Mouse (Mus musculus) liver, adult 2 months (tissue): ENCODE measurements around the gene Gm45717.
A peak's percentile ranks its signal among the peaks of the same experiment; 100 is the strongest.

Experiments used
- CTCF ChIP-seq: fragments of 200-500 bp; IDR thresholded peaks from 2 replicates; pipeline ENCODE4 v1.5.1; 2011; ENCODE audit warnings: low read depth, low read length, control low read depth
- POLR2A ChIP-seq: fragments of 200-500 bp; IDR thresholded peaks from 2 replicates; pipeline ENCODE4 v1.6.1; 2011; ENCODE audit warnings: low read length, control low read depth; ENCODE audit not compliant: insufficient read depth; ENCODE audit errors: extremely low read depth

DNA sequence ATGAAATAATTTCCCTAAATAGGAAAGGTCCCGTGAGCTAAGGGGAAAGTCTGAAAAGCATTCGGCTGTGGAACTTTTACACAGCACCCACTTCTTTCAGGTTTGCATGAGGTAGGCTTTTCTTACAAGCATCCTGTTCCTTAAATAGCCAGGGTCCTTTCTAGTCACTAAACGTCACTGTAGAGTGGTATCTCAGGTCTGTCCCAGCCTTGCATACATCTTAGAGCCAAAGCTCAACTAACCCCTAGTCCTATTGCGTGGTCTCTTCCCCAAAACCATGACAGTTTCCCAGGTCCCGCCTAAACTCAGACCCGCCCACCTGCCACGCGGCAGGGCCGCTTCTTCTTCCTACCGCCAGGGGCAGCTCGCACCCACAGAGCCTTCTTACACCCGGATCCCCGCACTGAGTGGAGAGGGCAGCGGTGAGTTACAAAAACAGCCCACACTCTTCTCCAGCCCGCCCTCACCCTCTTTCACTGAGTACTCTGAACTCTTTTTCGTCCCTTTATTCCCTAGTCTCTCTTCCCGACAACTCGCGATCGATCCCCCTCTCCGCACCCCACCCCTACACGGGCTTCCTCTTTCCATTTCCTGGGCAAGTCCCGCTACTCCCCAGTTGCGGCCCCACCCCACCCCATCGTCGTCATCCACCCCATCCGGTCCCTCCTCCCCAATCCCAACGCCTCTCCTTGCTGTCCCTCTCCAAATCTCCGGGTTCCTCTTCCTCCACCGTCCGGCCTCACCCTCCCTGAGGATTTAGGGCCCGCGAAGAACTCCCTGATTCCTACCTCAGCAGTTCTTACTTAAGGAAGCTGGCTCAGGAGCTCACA is 14.3 kb downstream of the Gm45717 start, which contains the start of gene Pgghg:
- TF ChIP-seq CTCF (peak; percentile 94), POLR2A (peak; percentile 91)
